Mouse (Mus musculus) frontal cortex, postnatal 36 days (tissue): ENCODE measurements around the gene Fxyd2.

ENCODE experiments used
- DNase-seq, 2 experiments: peaks; one replicate each; pipeline ENCODE4 v3.0.0; 2022; ENCODE audit warnings: low spot score in 2 of 2

Gene Fxyd2

GRCm38 (mm10) chr9:45389596-45389995, 9.9 kb upstream of the Fxyd2 start:
- no peak for DNase-seq

GRCm38 (mm10) chr9:45391299-45391698, 8.2 kb upstream of the Fxyd2 start:
- DNase-seq, result no peak

DNA sequence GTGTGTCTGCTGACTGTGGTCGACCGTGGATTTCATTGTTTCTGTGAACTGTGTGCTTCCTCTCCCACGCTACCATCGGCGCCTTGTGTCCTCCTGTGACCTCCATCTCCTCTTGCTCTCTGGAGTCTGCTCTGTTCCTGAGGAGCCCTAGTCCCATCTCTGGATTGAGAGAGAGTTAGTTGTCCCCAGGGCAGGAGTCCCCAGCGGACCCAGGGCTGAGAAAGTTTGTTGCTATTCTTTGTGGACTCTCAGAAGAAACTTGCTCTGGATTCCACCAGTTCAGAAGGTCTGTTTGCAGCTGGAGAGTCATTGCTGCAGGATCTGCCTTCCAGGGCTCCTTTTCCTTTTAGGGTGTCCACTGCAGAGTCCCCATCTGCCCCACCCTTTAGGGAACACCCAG, 4.3 kb upstream of the Fxyd2 start:
- no peak for DNase-seq

GRCm38 (mm10) chr9:45395796-45396195, 3.7 kb upstream of the Fxyd2 start:
- no peak for DNase-seq

GRCm38 (mm10) chr9:45398336-45398735, 1.1 kb upstream of the Fxyd2 start:
- no peak for DNase-seq

DNA sequence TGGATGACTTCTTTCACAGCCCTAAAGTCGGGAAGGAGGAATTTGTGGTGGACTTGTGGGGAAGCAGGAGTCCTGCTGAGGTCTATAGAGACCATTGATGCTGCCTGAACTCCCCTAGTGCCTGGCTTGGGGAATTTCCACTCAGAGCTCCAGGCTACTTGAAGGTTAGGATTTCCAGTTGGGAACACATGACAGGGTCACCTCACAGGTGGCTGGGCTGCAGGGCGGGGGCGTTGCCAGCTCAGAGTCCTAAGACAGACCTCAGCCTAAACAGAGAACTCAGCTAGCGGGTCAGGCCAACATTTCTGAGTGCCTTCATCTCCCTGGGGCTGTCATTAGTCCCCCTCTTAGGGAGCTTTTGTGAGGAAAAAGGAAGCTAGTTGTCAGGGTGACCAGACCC, 2.4 kb downstream of the Fxyd2 start:
- no peak for DNase-seq

- DNase-seq, result no peak
Measured at GRCm38 (mm10) chr9:45402957-45403356, 3.5 kb downstream of the Fxyd2 start.

DNA sequence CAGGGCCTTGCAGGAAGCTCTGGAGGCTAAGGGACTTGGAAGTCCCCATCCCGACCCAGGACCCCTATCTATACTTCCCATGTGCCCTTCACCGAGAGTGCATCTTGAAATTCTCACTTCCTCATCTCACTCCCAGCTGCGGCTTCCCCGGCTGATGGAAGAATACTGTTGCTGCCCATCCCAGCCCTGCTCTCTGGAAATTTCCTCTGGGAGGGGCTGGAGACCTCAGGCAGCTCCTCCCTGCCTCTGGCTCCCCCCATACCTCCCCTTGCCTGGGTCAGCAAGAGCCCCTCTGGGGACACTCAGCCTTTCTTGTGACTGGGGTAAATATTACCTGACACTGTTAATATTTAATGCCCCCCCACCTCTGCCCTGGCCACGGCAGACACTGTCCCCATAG, 6.2 kb downstream of the Fxyd2 start:
- no peak for DNase-seq

- no peak for DNase-seq
Measured at GRCm38 (mm10) chr9:45406808-45407207, 7.3 kb downstream of the Fxyd2 start.

GRCm38 (mm10) chr9:45407706-45408675, 8.5 kb downstream of the Fxyd2 start:
- DNase-seq, result peak; percentile 82 to 83

DNA sequence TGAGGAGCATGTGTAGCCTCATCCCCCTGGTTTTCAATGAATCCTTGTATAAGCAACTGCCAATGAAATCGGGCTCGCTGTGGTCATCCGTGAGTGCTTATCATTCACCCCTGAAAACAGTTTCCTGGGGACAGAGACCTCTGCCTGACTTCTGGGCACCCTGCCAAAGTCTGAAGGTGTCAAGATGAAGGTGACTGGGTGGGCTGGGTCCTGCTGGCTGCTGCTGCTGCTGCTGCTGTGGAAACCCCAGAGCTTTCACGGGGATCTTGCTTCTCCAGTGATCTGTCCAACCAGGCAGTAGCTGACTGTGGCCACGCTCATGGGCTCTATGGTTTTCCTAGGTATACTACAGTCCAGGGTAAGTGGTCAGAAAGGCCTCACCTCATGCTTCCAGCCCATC, 10.7 kb downstream of the Fxyd2 start:
- no peak for DNase-seq

DNA sequence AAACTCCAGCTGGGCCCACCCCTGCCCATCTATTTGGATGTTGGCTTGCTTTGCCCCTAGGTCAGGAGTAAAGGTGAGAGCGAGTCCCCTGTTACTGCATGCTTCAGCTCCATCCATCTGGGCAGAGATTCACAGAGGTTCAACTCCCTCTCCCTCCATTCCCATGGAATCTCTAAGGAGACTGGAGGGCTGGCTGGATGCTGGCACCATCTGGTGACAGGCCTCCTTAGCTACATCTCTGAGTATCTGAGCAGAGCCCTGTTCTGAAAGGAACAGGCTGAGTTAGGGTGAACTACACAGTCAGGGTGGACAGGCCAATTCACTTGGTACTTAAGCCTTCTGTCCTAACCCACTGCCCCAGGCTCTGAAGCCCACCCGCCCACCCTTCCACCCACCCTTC, 11.1 kb downstream of the Fxyd2 start:
- no peak for DNase-seq

GRCm38 (mm10) chr9:45411111-45411510, 11.6 kb downstream of the Fxyd2 start:
- DNase-seq, result no peak

GRCm38 (mm10) chr9:45411803-45412202, 12.3 kb downstream of the Fxyd2 start:
- DNase-seq, result peak; percentile 28 to 69

GRCm38 (mm10) chr9:45412287-45412686, 12.8 kb downstream of the Fxyd2 start:
- DNase-seq, result peak; percentile 88 to 92

DNA sequence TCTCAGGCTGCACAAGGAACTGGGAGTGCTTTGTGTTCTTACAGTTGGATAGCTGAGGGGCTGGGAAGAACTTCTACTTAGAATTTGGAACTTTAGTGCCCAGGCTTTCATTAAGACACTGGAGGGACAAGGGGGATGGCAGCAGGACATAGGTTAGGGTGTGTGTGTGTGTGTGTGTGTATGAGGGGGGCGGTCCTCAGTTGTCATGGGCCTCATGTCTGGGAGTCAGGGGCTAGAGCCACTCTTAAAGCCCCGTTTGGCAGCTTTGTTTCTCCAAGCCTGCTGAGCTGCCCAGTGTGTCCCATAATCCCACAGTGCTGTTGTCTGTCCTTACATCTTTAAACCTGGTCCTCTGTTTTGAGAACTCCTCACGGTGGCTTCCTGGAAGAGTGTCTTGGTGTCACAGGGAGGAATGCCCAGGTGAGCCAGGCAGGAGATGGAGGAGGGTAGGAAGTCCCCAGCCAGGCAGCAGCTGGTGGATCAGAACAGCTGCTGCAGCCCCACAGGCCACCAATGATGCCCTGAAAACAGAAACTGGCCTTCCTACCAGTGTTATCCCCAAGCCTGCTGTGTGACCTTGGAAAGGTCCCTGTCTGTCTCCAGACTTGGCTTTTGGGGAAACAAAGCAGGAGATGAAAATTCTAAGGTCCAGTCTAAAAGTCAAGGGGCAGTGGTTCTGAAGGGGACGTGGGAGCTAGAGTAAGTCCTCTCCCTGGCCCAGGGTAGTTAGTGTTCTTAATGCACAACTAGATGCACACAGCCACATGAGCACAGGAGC, 13.4 kb downstream of the Fxyd2 start:
- DNase-seq, result no peak

- DNase-seq, result no peak
Measured at GRCm38 (mm10) chr9:45413478-45414140, 14.1 kb downstream of the Fxyd2 start.

DNA sequence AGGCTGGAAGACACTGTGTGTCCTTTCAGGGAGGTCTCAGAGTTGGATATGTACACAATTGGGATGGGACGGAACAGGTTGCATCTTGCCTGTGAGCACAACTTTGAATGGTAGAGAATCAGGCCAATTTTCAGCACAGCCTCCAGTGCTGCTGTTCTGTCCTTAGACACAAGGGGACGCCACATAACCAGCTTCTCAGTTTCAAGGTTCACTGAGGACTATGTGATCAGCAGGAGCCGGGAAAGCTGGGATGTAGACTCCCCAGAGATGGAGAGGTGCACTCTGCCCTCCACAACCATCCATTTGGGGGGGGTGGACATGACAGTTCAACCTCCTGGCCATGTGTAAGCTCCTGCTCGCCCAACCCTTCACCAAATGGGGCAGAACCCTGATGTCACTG, 16.4 kb downstream of the Fxyd2 start:
- DNase-seq, result peak; percentile 84 to 86

DNA sequence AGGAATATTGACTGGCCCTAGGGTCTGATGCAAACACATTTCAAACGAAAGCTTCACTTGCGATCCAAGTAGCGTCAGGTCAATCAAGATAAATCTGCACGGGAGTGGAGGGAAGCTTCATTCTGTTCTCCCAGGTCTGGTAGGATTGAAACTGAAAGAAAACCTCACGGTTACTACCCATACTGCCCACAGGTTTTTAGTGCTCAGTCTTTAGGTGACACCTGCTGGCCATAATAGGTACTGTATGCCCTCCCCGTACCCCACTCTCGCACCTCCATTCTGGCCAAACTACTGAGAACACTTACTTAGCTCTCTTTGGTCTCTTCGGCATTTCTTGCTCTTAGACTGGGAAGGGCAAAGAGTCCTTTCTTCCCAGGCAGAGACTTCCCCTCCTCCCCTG, 17.8 kb downstream of the Fxyd2 start:
- DNase-seq, result peak in 1 of 2 experiments; percentile 59

DNA sequence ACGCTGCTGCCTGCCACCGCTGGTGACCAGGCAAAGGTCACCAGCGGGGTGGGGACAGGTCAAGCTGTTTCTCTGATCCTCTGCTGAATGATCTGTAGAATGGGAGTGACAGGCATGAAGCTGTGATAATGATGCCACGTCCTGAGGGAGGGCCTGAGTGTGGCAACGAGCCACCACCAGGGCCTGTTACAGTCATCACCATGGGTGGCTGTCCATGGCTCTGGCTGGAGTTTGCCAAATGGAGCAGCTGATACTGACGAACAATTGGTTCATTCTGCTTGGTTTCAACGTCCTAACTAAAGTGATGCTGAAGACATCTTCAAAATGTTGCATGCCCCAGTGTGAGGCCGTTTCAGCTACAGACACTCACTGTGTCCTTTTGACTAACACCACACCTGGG, 18.8 kb downstream of the Fxyd2 start:
- no peak for DNase-seq

DNA sequence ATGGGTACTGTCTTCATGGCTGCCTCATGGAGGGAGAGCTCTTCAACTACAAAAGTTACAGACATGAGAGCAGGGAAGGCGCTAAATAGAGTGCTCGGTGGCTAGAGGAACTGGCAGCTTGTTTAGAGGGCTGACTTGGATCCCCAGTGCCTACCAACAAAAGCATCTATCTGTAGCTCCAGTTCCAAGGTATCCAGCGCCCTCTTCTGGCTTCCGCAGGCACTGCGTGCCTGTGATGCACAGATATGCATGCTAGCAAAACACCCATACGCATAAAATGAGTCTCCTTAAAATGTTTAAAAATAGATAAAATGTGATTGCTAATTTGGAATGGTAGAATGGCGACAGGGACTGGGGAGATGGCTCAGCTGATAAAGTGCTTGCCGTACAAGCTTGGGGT, 21.7 kb downstream of the Fxyd2 start:
- no peak for DNase-seq

DNA sequence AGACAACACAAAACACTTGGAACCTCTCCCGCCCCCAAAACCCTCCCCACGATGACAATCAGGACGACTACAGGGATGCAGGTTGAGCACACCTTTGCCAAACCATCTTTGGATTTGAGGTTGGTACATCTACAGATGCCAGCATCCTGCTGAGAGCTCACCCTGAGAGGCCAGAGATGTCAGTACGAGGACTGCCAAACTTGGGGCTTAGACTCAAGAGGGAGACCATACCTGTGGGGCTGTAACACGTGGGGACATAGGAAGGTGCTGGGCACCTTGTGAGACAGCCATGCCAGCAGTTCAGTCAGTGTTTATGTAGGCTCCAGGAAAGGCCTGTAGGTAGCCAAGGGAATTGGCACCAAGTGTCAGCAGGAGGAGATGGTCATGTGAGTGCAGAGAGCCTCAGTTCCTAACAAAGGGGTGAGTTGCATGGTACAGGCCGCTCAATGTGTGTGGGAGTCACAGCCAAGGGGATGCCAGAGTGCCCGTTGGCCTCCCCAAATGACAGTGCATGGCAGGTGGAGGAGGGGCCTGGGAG, 23.4 kb downstream of the Fxyd2 start:
- no peak for DNase-seq
